27 mouse cellular contexts compared by ENCODE assay signal in the genomic region with DNA sequence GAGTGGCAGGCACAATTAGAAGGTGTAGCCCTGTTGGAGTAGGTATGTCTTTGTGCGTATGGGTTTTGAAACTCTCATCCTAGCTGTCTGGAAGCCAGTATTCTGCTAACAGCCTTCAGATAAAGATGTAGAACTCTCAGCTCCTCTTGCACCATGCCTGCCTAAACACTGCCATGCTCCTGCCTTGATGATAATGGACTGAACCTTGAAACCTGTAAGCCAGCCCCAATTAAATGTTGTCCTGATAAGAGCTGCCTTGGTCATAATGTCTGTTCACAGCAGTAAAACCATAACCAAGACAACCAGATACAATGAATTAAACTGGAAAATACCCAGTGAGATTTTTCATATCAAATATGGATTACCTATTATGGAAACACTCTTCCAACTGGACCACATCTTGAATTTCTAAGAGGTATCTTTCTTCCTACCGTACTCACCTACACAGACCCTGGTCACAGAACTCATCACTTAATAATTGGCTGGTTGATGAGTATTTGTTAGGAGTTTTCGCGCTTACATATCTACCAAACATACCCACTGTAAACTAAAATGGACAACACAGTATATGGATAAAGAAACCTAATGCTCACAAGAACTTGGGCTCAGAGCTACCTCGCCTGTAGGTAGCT.
"Had no signal": no experiment of that assay in that cellular context is flagged by ENCODE, and none has a peak within 500 bp of the region (broad histone marks: within the 10 kb centered on the region; RNA-seq: fewer than 3 reads in every experiment).

No protein-coding gene starts in this region.

- H3K9ac ChIP-seq: heart, embryonic 13.5 days; heart, embryonic 15.5 days; hindbrain, embryonic 13.5 days; hindbrain, embryonic 15.5 days; kidney, embryonic 15.5 days; limb, embryonic 12.5 days; liver, embryonic 13.5 days had no signal

- H3K4me1 ChIP-seq: heart, embryonic 13.5 days; heart, embryonic 15.5 days; hindbrain, embryonic 13.5 days; hindbrain, embryonic 15.5 days; kidney, embryonic 15.5 days; limb, embryonic 10.5 days; limb, embryonic 12.5 days; liver, embryonic 13.5 days had no signal

- H3K27me3 ChIP-seq: heart, embryonic 13.5 days; heart, embryonic 15.5 days; hindbrain, embryonic 13.5 days; hindbrain, embryonic 15.5 days; kidney, embryonic 15.5 days; limb, embryonic 12.5 days; liver, embryonic 13.5 days had no signal

- DNase-seq: gastrocnemius, adult 2 months; gastrocnemius, postnatal 10 days; gastrocnemius, postnatal 36 days; heart, adult 11 months; heart, adult 2 months; heart, postnatal 14 days; heart, postnatal 36 days; kidney, adult 11 months; kidney, adult 2 months; kidney, adult 9 months; kidney, postnatal 25 days; kidney, postnatal 4 days; liver; liver, embryonic 13.5 days had no signal

- ATAC-seq: hindbrain, postnatal 0 days had no signal

- H3K9me3 ChIP-seq: heart, embryonic 13.5 days; heart, embryonic 15.5 days; hindbrain, embryonic 13.5 days; hindbrain, embryonic 15.5 days; kidney, embryonic 15.5 days; limb, embryonic 10.5 days; limb, embryonic 12.5 days; liver, embryonic 13.5 days had no signal

- H3K4me3 ChIP-seq: gastrocnemius, adult 2 months; heart, adult 2 months; heart, embryonic 13.5 days; heart, embryonic 15.5 days; hindbrain, embryonic 13.5 days; hindbrain, embryonic 15.5 days; kidney, embryonic 15.5 days; layer of hippocampus, adult 2 months; left cerebral cortex, adult 2 months; limb, embryonic 10.5 days; limb, embryonic 12.5 days; liver, embryonic 13.5 days had no signal

- H3K4me2 ChIP-seq: heart, embryonic 11.5 days; heart, embryonic 13.5 days; heart, embryonic 15.5 days; hindbrain, embryonic 13.5 days; hindbrain, embryonic 15.5 days; kidney, embryonic 15.5 days; limb, embryonic 12.5 days; liver, embryonic 11.5 days; liver, embryonic 13.5 days had no signal

- H3K27ac ChIP-seq: gastrocnemius, adult 2 months; heart, adult 2 months; heart, embryonic 13.5 days; heart, embryonic 15.5 days; hindbrain, embryonic 13.5 days; hindbrain, embryonic 15.5 days; hindbrain, postnatal 0 days; kidney, embryonic 15.5 days; kidney, postnatal 0 days; layer of hippocampus, adult 2 months; left cerebral cortex, adult 2 months; limb, embryonic 10.5 days; limb, embryonic 12.5 days; liver, embryonic 13.5 days had no signal
